Mouse (Mus musculus): ENCODE results near the gene Dhh.
"Not testable (repeated sequence)": the region's sequence is repeated elsewhere in the genome, so short reads cannot be mapped to it uniquely, and the experiment has no call there.

Dhh gene

DNA sequence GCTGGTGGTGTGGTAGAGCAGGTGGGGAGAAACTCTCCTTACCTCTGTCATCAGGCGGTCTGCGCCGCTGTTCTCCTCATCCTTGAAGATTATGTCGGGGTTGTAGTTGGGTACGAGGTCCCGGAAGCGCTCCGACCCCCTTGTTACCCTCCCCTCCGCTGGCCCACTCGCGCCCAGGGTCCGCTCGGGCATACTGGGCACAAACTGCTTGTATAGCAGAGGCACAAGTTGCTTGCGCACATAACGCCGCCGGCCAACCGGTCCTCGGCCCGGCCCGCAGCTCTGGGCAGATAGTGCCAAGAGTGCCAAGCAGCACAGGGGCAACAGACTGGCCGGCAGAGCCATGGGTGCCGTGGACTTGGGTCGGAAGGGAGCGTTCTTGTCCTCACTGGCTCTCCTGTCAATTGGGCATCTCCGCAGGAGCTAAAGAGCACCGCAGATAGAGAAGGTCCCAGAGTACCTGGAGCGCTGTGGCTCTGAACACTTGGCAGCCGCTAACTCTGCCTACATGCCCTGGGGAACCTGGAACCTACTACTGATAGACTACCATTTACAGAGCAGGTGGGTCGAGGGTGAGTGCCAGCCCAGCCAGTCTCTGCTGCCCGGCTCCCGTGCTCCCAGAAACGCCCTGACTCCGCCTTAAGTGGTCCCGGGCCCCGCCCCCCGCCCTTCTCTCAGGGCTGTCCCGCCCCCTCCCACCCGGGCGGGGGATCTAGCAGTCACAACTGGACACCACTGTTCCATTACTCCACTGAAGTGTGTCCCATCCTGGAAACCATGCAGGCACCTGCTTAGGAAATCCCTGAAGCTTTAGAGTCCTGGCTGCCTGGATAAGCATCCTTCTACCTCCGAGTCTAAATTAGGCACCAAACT, at the start of gene Dhh:
Gene Dhh (minus strand): TSS at position 613 of the 873 bp plus-strand sequence.
- no peak for DNase-seq

- no peak for DNase-seq
These were observed 49.5 kb upstream of the Dhh start for GRCm38 (mm10) chr15:98947884-98948283.

GRCm38 (mm10) chr15:98943133-98943532, 44.8 kb upstream of the Dhh start:
- DNase-seq = no peak

DNA sequence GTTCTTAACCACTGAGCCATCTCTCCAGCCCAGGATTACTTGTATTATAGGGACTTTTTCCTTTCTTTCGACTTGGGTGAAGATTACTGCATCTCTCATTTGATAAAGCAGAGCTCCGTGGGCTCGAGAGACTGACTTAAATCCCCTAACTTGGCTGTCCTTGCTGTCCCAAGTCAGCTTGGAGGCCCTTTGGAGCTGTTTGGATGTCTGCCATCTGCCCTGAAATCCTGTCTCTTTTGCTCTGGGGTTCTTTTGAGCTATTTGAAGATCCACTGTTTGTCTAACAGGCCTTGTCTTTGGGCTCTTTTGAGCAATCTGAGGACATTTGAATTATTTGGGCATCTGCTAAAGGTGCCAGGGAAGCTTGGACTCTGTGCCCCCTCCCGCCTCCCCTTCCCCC, 43.7 kb upstream of the Dhh start:
- DNase-seq = no peak

- DNase-seq = no peak
These were observed 43.2 kb upstream of the Dhh start for GRCm38 (mm10) chr15:98941539-98941938.

- no peak for DNase-seq
These were observed 42.5 kb upstream of the Dhh start for GRCm38 (mm10) chr15:98940816-98941215.

GRCm38 (mm10) chr15:98934217-98934839, 36.0 kb upstream of the Dhh start, which contains the start of gene Tuba1b:
Tuba1b (minus strand) TSS chr15:98934565.
- DNase-seq = peak; percentile 90

DNA sequence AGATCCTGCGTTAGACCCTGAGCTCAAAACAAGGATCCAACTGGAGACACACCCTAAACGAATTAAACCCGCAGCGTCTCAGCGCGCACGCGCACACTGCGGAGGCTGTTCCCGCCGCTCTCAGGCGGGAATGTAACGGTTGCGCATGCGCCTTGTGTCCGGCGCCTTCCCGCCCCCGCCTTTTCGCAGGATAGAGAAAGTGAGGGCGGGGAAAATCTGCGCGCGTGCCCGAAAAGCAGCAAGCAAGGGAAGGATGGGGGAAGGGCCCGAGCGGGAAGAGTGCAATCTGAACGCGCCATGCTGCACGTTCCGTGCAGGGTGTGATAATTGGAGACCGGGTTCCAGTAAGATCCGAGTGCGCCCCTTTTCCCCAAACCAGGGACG, 35.5 kb upstream of the Dhh start:
- DNase-seq = peak; percentile 95

DNA sequence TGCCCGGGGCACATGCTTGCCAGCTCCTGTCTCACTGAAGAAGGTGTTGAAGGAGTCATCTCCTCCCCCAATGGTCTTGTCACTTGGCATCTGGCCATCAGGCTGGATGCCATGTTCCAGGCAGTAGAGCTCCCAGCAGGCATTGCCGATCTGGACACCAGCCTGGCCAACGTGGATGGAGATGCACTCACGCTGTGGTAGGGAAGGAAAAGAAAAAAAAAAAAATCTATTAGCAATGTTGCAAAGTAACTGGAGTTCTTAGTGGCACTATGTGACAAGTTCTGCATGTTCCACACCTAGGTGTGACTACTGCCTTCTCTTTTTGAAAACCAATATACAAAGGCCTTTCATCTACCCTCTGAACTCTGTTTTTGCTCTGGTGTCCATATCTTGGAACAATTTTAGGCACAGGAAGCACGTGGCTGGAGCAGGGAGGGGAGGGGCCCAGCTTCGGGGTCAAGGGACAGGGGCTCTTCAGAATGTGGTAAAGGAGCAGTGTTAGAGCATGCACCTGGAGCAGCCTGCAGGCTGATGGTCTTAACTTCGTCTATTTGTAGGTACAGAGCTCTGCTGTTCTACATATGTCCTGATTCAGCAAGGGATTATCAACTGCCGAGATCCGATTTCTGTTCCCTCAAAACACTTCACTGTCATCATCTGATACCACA, 34.8 kb upstream of the Dhh start:
- peak; percentile 44 for DNase-seq

DNA sequence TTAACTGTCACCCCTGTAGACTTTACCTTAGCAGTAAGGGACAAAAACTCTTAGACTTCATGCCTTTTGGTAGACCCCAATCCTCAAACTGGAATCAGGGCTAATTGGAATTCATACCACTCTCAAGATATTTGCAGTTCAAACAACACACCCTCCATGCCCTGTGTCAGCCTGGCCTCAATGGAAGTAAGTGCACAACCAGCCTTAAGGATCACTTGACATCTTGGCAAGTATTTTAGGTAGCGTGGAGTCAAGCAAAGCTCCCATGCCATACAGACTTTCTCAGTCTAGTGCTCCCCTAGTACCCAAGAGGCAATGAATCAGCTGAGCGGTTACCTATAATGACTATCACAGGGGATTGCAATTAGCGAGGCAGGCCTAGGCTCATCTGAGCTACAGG, 32.7 kb upstream of the Dhh start:
- no peak for DNase-seq

GRCm38 (mm10) chr15:98930017-98930734, 31.8 kb upstream of the Dhh start:
- no peak for DNase-seq

DNA sequence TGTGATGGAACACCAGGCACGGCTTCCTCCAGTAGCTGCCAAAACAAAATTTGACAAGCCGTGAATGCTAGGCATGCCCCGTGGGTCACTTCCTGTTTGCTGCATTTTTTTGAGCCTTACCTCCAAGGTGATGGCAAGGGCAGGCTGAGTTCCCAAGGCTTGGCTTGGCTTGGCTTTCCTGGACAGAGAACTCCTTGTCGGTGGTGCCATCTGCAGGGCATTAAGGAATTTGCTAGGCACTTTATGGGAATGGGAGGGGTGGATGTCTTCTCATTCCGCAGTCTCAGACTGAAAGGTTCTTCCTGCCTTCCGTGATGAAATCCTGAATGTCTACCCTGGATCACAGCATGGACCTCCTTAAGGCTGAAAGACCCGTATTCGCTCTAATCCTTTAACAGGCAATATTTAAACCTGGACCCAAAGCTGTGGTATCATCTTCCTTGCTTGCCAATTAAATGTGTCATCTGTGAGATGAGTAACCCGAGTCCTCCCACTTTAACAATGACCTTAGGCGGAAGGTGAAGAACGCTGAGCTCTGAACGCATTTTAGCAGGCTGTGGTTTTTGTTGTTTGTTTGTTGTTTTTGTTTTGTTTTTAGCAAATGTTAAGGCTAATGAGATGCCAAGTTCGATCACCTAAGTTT, 30.4 kb upstream of the Dhh start:
- peak; percentile 25 for DNase-seq

DNA sequence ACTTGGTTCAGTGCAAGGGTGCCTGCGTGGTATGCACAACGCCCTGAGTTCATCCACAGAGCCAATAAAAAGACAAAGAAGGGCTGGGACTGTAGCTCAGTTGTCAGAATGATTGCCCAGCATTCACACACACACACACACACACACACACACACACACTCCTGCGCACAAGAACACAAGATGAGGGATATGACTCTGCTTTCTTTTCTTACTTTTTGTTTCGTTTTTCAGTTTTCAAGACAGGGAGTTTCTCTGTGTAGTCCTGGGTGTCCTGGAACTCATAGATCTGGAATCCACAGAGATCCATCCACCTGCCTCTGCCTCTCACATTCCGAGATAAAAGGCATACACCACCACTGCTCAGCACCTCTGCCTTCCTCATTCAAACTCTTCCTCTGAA, 29.2 kb upstream of the Dhh start:
- no peak for DNase-seq

- DNase-seq = no peak
These were observed 26.3 kb upstream of the Dhh start for GRCm38 (mm10) chr15:98924682-98925081.

- no peak for DNase-seq
These were observed 24.7 kb upstream of the Dhh start for GRCm38 (mm10) chr15:98923031-98923537.

- no peak for DNase-seq
These were observed 24.2 kb upstream of the Dhh start for GRCm38 (mm10) chr15:98922581-98922980.

DNA sequence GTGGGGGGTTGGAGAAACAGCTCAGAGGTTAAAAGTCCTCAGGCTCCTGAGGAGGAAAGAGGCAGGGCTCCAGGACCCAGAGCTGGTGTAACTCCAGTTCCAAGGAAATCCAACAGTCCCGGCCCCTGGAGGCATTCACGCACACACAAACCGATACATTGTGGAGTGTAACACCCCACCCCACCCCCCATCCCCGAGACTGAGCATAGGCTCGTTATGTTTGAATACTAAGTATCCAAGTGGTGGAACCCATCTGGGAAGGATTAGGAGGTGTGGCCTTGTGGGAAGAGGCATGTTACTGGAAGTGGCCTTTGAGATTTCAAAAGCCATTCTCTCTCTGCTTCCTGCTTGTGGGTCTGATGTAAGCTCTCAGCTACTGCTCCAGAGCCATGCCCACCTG, 23.2 kb upstream of the Dhh start:
- no peak for DNase-seq

GRCm38 (mm10) chr15:98918499-98918895, 20.2 kb upstream of the Dhh start:
- not testable (repeated sequence) for DNase-seq

- DNase-seq = peak; percentile 99
These were observed 19.5 kb upstream of the Dhh start, which contains the start of gene Lmbr1l for GRCm38 (mm10) chr15:98917538-98918498. Lmbr1l (minus strand) TSS chr15:98918231.

DNA sequence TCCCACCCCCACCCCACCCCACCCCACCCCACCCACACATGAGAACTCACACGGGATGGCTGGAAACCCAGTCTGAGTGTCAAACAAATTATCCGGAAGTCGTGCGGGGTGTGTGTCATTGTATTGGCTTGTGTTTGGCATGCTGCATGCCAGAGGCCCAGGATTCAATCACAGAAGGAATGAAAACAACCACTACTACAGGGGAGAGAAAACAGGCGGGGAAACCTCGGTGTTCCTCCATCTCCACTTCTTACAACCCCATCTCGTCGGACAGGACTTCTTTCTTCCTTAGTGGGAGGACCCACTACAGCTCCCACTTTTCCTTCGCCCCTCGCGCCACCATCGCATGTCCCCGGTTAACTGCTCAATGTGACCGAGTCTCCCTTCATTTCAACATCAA, 18.8 kb upstream of the Dhh start:
- DNase-seq = no peak

GRCm38 (mm10) chr15:98916016-98916415, 17.7 kb upstream of the Dhh start:
- DNase-seq = no peak

Measured in thymus, postnatal 25 days (tissue).